Mouse (Mus musculus): ENCODE results near the gene Irf1.
"Not testable (repeated sequence)": the region's sequence is repeated elsewhere in the genome, so short reads cannot be mapped to it uniquely, and the experiment has no call there.

Irf1 gene

DNA sequence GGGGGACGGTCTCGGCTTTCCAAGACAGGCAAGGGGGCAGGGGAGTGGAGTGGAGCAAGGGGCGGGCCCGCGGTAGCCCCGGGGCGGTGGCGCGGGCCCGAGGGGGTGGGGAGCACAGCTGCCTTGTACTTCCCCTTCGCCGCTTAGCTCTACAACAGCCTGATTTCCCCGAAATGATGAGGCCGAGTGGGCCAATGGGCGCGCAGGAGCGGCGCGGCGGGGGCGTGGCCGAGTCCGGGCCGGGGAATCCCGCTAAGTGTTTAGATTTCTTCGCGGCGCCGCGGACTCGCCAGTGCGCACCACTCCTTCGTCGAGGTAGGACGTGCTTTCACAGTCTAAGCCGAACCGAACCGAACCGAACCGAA, at the start of gene Irf1:
Gene Irf1 (plus strand): TSS at position 255 of the 365 bp plus-strand sequence.
- DNase-seq (ENCODE audit: low spot score in 2 of 2): peak; percentile 79 to 80

DNA sequence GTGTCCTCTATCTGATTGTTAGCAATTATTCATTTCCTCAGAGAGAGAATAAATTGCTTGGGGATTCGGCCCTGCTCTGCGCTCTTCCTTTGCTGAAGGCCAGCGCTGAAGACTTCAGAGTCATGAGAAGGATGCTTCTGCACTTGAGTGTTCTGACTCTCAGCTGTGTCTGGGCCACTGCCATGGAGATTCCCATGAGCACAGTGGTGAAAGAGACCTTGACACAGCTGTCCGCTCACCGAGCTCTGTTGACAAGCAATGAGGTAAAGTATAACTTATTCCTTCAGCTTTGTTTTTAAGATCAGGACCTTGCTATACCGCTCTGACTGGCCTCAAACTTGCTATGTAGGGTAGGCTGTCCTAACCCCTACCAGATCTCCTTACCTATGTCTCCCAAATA, 49.1 kb upstream of the Irf1 start, which contains the start of gene Il5:
Gene Il5 (plus strand): TSS at position 80 of the 400 bp plus-strand sequence.
- no peak for DNase-seq (ENCODE audit: low spot score in 2 of 2)

DNA sequence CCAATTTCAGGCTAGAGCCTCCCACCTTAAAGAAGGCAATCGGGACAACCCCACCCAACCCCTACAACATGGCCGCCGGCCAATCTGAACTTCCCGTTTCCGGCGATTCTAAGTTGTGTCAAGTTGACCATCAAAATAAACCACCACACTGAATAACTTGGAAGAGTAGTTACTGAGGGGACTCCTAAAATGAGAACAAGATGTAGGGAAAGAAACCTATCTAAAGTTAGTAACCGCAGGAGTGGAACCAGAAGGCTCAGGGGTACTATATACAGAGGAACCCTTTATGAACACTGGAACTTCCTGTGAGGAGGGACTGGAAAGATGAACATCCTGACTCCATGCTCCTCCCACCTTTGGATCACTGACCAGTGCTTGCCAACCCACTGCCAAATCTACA, 38.4 kb upstream of the Irf1 start:
- DNase-seq (ENCODE audit: low spot score in 2 of 2): no peak

DNA sequence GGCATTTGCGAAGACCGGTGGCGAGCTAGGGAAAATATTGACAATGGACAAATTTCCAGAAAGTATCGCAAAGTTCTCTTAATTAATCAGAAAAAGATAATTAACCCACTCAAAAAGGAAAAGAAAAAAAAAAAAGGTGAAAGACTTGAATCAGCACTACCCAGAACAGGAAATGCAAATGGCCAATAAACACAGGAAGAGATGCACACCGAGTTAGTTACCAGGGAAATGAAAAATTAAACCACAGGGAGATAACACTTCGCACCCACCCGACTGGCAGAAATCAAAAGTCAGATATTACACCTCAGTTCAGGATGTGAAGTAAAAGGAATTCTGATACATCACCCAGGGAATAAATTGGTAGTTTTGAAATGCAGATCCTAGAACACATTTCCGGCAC, 37.6 kb upstream of the Irf1 start:
- no peak for DNase-seq (ENCODE audit: low spot score in 2 of 2)

DNA sequence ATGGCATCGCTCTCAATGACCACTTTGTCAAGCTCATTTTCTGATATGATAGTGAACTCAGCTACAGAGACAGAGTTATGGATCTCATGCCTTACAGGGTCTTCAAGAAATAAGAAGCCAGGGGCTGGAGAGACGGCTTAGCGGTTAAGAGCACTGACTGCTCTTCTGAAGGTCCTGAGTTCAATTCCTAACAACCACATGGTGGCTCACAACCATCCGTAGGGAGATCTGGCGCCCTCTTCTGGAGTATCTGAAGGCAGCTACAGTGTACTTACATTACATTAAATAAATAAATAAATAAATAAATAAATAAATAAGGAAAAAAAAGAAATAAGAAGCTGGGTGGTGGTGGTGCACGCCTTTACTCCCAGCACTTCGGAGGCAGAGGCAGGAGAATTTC, 36.0 kb upstream of the Irf1 start:
- DNase-seq (ENCODE audit: low spot score in 2 of 2): no peak

DNA sequence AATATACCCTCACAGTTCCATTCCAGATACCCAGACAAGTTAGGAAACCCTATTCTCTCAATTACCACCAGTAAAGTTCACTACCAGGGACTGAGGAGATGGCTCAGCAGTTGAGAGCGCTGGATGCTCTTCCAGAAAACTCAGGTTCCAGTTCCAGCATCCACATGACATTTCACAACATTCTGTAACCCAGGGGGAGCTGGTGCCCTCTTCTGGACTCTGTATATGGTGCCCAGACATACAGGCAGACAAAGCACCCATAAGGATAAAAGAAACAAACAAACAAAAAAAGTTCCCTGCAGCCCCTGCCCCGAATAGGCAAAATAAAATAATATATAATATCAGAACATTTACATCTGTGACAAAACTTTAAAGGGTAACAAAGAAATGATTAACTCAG, 35.4 kb upstream of the Irf1 start:
- no peak for DNase-seq (ENCODE audit: low spot score in 2 of 2)

DNA sequence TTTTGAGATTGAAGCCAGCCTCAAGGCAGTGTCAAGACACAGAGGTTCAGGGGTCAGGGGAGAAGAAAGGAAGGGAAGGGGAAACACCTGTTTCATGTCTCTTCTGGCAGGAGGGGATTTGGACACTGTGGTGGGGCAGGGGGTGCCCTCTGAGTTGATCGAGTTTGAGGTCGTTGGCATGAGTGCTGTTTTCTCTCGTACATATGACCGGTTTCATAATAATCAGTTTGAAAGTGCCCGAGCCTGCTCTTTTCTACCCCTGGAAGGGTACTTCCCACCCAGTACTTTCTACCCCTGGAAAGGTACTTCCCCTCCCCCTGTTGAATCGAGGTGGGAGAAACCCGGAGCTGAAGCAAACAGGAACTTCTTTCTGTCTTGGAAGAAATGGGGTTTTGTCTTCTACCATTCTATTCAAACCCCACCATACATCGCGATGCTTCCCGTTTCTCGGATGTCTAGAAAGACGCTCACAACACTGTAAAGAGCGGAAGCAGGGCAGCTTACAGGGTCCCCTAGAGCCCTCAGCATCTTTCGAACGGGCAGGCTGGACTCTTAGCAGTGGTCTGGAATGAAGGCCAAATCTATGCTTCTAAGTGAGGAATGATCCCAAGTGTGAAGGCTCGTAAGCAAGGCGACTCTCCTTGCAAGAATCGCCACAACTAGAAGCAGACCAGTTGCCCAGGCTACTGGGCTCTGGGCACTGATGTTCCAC, 34.7 kb upstream of the Irf1 start:
- DNase-seq (ENCODE audit: low spot score in 2 of 2): no peak

DNA sequence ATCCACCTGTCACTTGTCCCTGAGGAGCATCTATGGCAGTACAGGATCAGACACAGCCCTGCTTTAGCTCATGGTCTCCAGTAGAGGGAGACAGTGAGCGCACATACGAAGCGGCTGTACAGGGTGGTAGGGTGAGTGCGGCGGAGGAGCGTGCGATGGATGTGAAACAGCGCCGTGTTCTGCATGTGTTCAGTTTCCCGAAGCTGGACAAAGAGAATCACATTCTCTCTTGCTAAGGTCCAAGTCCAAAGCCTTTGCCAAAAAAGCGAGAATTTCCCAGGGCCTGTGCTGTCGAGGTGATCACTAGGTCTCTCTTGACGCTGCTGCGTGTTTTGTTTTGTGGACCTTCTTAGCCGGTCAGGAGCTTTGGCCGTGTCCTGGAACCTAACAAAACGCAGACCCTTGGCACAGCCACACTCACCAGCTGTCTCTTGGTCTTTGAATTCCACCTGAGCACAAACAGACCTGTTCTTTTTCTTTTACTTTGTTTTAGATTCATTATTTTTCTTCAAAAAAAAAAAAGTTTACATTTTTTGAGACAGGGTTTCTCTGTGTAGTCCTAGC, 34.0 kb upstream of the Irf1 start:
- DNase-seq (ENCODE audit: low spot score in 2 of 2): peak; percentile 35 to 40

DNA sequence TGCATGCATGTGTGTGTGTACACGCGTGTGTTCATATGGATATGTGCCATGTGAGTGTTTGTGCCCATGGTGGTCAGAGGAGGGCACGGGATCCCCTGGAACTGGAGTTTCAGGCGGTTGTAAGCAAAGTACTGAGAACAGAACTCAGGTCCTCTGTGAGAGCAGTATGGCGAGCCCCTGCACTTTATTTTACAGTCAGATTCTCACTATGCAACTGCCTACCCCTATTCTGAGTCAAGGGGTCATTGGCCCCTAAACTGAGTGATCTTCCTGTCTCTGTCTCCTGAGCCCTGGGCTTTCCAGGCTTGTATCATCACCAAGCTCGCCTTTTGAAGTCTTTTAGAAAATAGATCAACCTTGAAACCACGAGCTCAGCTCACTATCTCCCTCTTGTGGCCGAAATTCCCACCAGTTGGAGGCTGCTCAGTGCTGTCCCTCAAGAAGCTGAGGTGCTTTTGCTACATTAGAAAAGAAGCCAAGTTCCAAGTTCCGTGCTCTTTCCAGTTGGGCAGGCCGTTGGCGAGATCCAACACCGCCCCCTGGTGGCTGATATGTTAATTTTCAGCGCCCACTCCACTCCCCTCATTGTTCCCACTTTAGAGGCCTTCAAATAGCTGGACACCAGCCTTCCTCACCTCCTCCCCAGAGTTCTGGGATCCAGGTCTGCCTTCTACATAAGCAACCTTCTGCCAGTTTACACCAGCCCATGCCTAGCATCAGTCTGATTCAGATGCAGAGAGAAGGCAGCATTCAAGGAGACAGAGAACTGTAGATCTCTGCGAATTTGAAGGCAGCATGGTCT, 32.8 kb upstream of the Irf1 start:
- peak; percentile 53 to 54 for DNase-seq (ENCODE audit: low spot score in 2 of 2)

DNA sequence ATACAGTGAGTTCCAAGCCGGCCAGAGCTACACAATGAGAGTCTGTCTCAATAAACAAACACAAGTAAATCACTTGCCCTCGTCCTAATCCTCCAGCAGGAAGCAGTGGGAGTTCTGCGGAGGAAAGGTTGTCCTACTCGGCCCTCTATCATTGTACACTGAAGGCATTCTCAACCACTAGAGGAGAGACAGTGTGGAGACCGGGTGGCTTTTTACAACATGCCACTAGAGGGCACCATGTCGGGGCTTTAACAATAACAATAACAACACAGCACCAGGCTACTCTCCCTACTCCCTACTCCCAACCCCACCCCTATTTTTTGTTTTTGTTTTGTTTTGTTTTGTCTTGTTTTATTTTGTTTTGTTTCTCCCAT, 32.3 kb upstream of the Irf1 start:
- DNase-seq (ENCODE audit: low spot score in 2 of 2): peak in 1 of 2 experiments; percentile 49

DNA sequence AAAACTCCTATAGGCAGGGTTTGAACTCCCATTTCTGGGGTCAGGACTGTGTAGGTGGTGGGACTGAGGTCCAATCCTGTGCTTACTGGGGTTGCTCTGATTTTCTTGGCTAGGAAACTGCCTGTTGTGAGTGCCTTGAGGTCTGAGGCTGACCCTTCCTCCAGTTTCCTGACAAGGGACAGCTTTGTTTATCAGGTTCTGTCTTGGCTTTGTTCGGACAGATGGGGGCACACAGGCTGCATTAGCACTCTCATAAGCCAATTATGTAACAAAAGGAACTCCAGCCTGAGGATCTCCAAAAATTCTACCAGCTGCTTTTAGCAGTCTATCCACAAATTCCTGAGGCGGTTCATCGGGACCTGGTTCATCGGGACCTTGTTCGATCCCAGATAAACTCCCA, 27.5 kb upstream of the Irf1 start:
- no peak for DNase-seq (ENCODE audit: low spot score in 2 of 2)

DNA sequence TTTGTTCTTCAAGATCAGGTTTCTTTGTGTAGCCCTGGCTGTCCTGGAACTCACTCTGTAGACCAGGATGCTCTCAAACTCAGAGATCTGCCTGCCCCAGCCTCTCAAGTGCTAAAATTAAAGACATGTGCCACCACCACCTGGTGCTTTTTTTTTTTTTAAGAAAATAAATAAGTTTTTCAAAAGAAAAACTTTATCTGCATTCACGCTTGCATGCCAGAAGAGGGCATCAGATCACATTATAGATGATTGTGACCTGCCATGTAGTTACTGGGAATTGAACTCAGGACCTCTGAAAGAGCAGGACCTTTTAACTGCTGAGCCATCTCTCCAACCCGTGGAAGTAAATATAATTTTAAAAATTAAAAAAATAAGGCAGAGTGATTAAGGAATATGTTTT, 24.6 kb upstream of the Irf1 start:
- DNase-seq (ENCODE audit: low spot score in 2 of 2): no peak

DNA sequence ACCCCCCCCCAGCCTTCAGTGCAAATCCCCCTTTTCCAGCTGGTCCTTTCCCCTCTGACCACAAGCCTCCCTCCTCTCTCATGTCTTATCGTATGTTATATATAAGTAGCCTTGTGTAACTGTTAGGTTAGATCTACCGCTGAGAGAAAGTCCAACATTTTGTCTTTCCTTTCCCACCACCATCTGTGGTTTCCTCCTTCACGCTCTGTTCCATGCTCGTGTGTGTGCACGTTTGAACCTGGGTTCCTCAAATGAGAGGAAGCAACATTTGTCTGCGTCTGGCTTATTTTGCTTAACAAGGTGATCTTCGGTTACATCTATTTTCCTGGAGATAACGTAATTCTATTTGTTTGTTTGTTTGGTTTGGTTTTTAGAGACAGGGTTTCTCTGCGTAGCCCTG, 21.8 kb upstream of the Irf1 start:
- no peak for DNase-seq (ENCODE audit: low spot score in 2 of 2)

DNA sequence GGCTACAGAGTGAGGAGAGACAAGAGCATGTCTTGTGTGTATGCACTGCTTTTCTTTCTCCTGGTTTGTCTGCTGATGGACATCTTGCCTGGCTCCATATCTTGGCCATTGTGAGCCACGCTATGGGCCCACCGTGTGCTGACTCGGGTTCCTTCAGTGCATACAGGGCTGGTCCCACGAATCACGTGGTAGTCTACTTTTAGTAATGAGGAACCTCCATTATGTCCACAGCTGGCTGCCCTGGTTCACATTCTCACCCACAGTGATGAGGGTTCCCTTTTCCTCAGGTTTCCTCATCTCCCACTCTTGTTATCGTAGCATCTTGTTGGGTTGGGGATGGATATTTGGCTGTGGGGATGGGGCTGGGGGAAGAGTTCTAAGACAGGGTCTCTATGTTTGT, 21.2 kb upstream of the Irf1 start:
- no peak for DNase-seq (ENCODE audit: low spot score in 2 of 2)

DNA sequence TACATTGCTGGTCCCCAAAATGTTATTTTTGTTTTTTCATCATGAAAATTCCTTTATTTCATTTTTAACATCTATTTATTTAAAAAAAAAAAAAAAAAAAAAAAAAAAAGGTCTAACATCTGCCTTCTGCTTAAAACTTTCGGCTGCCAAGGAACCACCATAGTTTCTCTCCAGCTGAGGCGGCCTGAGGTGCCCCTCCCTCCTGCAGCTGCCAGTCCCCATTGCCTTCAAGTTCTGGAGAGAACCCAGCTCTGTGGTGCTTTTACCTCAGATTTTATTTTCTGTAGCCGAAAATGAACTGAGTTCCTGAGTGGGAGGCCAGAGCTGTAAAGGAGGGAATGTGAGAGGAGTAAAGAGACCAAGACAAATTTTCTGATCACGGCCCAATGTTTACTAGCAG, 20.5 kb upstream of the Irf1 start:
- DNase-seq (ENCODE audit: low spot score in 2 of 2): no peak

DNA sequence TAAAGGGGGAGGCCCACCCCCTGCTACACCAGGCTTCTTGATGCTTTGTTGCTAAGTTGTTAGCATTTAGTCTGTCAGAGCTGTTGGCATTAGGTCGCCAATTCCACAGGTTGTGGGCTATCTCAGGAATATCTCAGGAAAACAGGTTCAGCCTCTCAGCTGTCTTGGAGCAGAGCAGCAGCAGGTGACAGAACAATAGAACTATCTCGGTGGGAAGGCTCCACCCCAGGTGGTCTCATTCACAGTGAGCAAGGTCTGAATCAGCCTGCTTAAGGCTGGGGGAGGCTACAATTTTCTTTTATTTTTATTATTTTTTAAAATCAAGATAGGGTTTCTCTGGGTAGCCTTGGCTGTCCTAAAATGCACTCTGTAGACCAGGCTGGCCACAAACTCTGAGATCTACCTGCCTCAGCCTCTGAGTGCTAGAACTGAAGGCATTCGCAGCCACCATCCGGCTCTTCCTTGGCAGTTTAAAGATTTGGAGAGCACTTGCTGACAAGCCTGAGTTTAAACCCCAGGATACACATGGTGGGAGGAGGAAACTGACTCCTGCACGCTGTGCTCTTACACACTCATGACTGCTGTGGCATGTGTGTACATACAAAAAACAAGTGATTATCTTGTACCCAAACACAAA, 20.0 kb upstream of the Irf1 start:
- DNase-seq (ENCODE audit: low spot score in 2 of 2): no peak

DNA sequence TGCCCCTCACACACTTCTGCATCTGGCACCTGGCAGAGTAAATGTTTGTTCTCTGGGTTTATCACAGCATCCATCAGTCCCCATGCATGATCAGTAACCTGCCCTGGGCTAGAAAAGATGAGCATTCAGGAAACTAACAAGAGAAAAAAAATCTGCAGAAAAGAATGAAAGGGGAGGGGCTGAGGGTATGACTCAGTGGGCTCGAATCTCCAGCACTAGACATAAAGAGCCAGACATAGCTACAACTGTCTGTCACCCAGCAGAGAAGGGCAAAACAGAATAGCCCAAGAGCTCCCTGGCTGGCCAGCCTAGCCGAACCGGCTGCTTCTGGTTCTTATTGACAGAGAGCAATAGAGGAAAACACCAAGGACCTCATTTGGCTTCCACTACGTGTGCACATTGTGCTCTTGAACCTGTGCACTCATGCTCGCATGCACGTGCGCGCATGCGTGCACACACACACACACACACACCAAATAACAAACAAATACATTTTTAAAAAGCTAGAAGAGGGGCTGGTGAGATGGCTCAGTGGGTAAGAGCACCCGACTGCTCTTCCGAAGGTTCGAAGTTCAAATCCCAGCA, 14.7 kb upstream of the Irf1 start:
- DNase-seq (ENCODE audit: low spot score in 2 of 2): no peak

DNA sequence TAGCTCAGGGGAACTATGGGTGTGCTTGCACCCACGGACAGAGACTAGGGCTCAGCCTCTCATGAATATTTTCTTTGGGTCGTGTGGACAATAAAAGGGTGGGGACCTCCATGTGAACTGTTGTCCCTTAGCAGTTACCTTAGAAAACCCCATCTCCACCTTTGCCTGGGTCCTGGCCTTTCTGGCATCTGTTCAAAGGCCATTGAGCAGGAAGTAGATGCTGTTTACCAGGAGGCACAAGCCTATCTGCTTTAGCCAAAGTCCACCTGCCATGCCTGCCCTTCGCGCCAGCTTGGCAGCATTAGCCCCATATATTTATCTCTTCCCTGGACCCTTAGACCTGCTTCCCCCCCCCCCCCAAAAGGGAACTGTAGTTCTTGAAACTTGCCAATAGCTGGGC, 12.2 kb upstream of the Irf1 start:
- DNase-seq (ENCODE audit: low spot score in 2 of 2): no peak

DNA sequence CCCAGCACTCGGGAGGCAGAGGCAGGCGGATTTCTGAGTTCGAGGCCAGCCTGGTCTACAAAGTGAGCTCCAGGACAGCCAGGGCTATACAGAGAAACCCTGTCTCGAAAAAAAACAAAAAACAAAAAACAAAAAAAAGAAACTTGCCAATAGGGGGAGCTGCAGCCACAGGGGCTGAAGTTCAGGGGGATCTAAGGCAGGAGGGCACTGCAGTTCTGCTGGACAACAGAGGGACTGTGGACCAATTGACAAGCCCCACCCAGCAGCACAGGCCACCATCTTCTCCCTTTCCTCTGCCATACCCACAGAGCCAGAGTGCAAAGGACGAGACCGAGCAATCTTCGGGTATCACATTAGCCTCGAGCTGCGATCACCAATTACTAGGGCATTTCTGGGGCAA, 11.8 kb upstream of the Irf1 start:
- DNase-seq (ENCODE audit: low spot score in 2 of 2): not testable (repeated sequence)

DNA sequence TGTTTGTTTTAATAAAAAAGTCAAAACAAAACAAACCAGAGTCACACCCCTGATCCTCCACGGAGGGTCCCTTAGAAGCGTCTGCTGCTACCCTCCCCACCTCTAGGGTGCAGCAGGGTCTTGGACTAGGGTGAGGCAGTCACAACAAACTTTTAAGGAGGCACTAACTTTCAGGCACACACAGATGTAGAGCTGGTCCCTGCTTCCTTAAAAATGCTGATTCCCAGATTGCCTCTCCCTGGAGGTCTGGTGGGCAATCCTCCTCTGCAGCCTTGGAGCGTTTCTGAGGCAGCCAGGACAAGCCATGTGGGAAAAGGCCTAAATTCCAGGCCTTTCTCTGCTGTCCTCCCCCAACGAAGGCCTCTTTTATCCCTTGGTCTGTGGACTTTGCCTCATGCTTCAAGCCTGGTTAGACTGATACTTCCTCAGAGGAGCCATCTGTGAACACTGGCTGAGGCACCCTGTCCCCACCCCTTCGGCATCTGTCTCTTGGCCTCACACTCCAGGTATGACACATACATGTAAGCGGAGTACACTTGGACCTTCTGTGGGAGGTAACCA, 10.9 kb upstream of the Irf1 start:
- DNase-seq (ENCODE audit: low spot score in 2 of 2): no peak

DNA sequence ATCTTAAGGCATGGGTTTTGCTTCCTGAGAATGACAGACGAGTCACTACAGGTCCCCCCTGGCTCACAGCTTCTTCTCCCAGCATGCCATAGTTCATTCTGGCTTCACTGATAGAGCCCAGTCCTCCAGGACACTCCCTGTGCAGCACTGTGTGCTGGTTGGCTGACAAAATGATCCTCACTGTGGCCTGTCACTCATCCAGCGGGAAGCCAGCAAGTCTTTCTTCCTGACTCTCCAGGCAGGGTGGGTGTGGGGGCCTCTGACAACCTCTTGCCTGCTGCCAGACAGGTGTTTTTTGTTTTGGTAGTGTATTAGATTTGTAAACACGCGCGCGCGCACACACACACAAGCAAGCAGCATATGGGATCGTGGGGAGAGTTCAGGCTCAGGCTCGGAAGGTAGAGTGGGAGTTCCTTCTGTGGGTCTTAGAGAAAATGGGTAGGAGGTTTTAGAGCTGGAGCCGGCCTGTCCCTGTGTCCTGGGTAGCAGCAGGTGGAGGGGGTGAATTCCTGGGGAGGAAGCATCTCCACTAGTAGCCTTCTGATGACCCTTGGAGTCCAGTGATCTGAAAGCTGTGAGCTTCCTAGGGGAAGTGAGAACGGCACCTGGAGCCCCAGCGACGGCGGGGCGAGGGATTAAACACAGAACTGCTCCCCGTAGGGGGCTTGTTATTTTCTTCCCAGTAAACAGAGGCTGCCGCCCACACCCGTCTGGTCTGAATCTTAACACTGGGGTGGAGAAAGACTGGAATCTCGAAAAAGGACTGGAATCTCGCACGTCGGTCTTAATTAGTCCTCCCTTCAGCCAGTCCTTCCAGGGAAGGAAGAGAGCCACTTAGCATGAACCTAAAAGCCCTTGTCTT, 10.0 kb upstream of the Irf1 start:
- no peak for DNase-seq (ENCODE audit: low spot score in 2 of 2)

Data from frontal cortex, postnatal 14 days (tissue).